Mouse (Mus musculus) bone marrow macrophage, adult 2 months (primary cell): ENCODE results near the gene Rnf157. TPM values are rescaled to one million over a fixed set of nuclear protein-coding genes. Genes with fewer than 3 reads are reported as not detected.

Experiments
- H3K27ac ChIP-seq: 2 replicates; pipeline ENCODE4 v1.5.1; 2012; ENCODE audit warnings: low read depth, low read length; ENCODE audit not compliant: insufficient read depth
- H3K4me1 ChIP-seq: 2 replicates; pipeline ENCODE4 v1.6.1; 2012; ENCODE audit warnings: low read length; ENCODE audit not compliant: control insufficient read depth, insufficient read depth
- H3K4me3 ChIP-seq: 2 replicates; pipeline ENCODE4 v1.5.1; 2012; ENCODE audit warnings: mild to moderate bottlenecking, low read length, moderate library complexity; ENCODE audit not compliant: insufficient read depth
- CTCF ChIP-seq: IDR thresholded peaks from 2 replicates; pipeline ENCODE4 v1.5.1; 2012; ENCODE audit warnings: low read depth, mild to moderate bottlenecking, low read length, moderate library complexity
- POLR2A ChIP-seq: IDR thresholded peaks from 2 replicates; pipeline ENCODE4 v1.6.1; 2012; ENCODE audit warnings: mild to moderate bottlenecking, low read depth, low read length, borderline replicate concordance
- polyA plus RNA-seq: library from polyadenylated mRNA; stranded (reverse); fragments of >200 nt; gene quantifications from 2 replicates; pipeline ENCODE4 v1.2.4, GENCODE M21; 2012; ENCODE audit not compliant: missing spikeins, insufficient read depth, insufficient read length

The Rnf157 gene
- polyA plus RNA-seq, 1 experiment, result 12.4 TPM

GRCm38 (mm10) chr11:116329314-116330210 lies 83.3 kb downstream of the Rnf157 start:
- Histone ChIP-seq H3K4me3 (no peak overlapping the region), H3K27ac (no peak overlapping the region), H3K4me1 (peaks cover 4% of the 10 kb centered on the region)
- TF ChIP-seq POLR2A (no peak), CTCF (no peak)

- Histone ChIP-seq H3K4me1 (peaks cover 5% of the 10 kb centered on the region), H3K4me3 (no peak overlapping the region), H3K27ac (no peak overlapping the region)
- TF ChIP-seq CTCF (no peak), POLR2A (no peak)
Measured at GRCm38 (mm10) chr11:116326963-116327603, 85.7 kb downstream of the Rnf157 start.

GRCm38 (mm10) chr11:116318719-116319659 lies 93.8 kb downstream of the Rnf157 start:
- Histone ChIP-seq H3K4me1 (no peaks in the 10 kb centered on the region), H3K27ac (no peak overlapping the region), H3K4me3 (peak overlapping the region; percentile 44)
- TF ChIP-seq CTCF (peak; percentile 48; the same call in 1 of the 2 replicates), POLR2A (no peak)

- Histone ChIP-seq H3K4me3 (no peak overlapping the region), H3K27ac (no peak overlapping the region), H3K4me1 (no peaks in the 10 kb centered on the region)
- TF ChIP-seq CTCF (no peak), POLR2A (no peak)
Measured at GRCm38 (mm10) chr11:116312359-116312758, 100.5 kb downstream of the Rnf157 start.

DNA sequence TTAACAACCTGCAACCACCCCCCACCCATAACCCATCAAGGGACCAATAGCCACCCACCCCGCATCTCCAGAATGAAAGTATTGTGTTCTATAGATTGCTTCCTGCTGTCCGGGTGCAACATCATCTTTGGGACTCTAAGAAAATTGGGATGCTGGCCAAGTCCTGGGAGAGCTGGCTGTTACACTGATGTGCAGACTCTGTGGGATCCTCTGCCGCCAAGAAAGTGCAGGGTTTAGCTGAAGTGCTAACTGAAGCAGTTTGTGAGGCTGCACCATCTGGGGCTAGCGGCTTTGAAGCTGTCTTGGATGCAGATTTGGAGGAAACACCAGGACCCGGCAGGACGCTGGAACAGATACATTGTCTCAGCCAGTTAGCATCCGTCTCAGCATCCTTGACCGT lies 101.7 kb downstream of the Rnf157 start:
- Histone ChIP-seq H3K4me3 (no peak overlapping the region), H3K4me1 (0 out of 2 replicates have a peak, but pooled peaks cover 3% of the 10 kb centered on the region), H3K27ac (no peak overlapping the region)
- no peak for TF ChIP-seq POLR2A
- TF ChIP-seq CTCF, result no peak

DNA sequence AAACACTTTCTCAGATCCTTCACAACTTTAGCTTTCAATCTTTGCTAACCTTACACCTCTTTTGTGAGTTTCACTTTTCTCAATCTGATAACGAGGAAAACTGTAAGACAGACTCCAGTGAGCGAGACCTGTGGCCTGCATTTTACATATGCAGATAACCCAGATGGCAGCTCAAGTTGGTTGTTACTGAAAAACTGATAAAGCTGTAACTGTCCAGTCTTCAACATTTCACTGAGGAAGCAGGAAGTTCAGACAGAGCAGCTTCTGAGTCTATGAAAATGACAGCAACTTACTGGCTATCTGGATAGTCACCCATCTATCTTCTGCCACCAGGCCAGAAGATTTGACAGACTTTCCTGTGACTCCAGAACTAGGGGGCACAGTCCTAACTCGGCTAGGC lies 103.2 kb downstream of the Rnf157 start:
- H3K4me1 ChIP-seq, result 0 out of 2 replicates have a peak, but pooled peaks cover 3% of the 10 kb centered on the region
- TF ChIP-seq POLR2A, result no peak
- TF ChIP-seq CTCF, result no peak
- no peak overlapping the region for H3K27ac ChIP-seq
- no peak overlapping the region for H3K4me3 ChIP-seq

DNA sequence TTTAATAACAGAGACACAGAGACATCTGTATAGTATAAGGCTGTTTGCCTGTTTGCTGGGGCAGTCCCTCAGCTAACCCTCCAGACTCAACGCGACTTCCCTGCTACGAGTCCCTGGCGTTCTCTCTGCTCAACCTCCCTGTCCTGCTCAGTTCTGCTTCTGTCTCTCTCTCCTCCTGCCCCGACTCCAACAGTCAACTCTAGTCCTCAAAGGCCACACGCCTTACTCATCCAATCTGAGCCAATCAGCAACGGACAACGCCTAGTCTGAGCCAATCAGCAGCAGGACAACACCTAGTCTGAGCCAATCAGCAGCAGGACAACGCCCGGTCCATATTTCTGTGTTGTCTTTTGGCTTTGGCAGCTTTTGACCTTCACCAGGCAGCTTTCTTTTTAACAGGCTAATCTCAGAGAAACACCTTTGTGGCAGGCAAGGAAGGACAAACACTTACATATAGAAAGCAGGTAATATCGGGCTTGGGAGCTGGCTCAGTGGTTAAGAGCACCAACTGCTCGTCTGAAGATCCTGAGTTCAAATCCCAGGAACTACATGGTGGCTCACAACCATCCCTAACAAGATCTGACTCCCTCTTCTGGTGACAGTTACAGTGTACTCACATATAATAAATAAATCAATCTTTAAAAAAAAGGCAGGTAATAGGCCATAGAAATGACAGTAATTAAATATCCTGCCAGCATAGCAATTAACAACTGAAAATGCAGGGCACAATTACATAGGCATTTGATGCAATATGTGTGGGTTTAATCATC lies 104.9 kb downstream of the Rnf157 start:
- H3K4me1 ChIP-seq, result 0 out of 2 replicates have a peak, but pooled peaks cover 3% of the 10 kb centered on the region
- no peak overlapping the region for H3K27ac ChIP-seq
- H3K4me3 ChIP-seq, result no peak overlapping the region
- no peak for TF ChIP-seq CTCF

GRCm38 (mm10) chr11:116307019-116307725 lies 105.7 kb downstream of the Rnf157 start, which contains the start of gene Exoc7:
TSS of gene Exoc7 (minus strand) at chr11:116307233.
- TF ChIP-seq POLR2A, result no peak
- TF ChIP-seq CTCF, result no peak
- Histone ChIP-seq H3K27ac (0 out of 2 replicates have a peak within 1 kb of the TSS, but pooled peaks have one; percentile 9), H3K4me1 (0 out of 2 replicates have a peak, but pooled peaks cover 3% of the 10 kb centered on the region), H3K4me3 (peak within 1 kb of the TSS; percentile 93)
